Comparison of ENCODE assay signal across 18 mouse cellular contexts in the genomic region with DNA sequence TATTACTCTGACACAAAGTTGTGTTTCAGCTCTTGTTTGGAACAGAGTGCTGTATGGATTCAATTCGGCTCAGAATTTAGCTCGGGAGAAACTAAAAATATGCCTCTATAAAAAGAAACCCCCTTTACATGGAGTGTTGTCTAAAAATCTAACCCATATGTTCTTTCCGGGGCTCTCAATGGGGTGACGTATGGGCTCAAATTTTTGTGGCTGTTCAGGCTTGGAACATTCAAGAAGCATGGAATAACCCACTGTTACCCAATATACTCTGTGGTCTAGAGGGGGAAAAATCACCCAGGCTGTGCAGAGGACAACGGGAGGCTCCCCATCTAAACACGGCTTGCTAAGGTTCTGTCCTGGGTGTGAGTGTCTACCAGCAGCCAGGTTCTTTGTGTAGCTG.
"Had no signal": no experiment of that assay in that cellular context is flagged by ENCODE, and none has a peak within 500 bp of the region (broad histone marks: within the 10 kb centered on the region; RNA-seq: fewer than 3 reads in every experiment).

No protein-coding gene starts in this region.

- H3K9me3 ChIP-seq: kidney, embryonic 15.5 days; liver, embryonic 13.5 days; megakaryocyte, embryonic 14.5 days; midbrain, embryonic 10.5 days; midbrain, embryonic 13.5 days; neural tube, embryonic 13.5 days had no signal

- ATAC-seq: midbrain, embryonic 16.5 days had no signal

- H3K27me3 ChIP-seq: megakaryocyte, embryonic 14.5 days had no signal

- H3K9ac ChIP-seq: kidney, embryonic 15.5 days; liver, embryonic 13.5 days; midbrain, embryonic 13.5 days; neural tube, embryonic 13.5 days had no signal

- DNase-seq: kidney, adult 8-10 months; kidney, postnatal 10 days; kidney, postnatal 36 days; layer of hippocampus, postnatal 36 days; liver, embryonic 13.5 days; lung, adult 2 months; retina, postnatal 1 day; thymus, adult 18-20 months; thymus, postnatal 36 days had no signal

- H3K4me3 ChIP-seq: kidney, embryonic 15.5 days; left cerebral cortex, adult 2 months; liver, embryonic 13.5 days; midbrain, embryonic 10.5 days; midbrain, embryonic 13.5 days; myocyte; neural tube, embryonic 13.5 days had no signal

- H3K27ac ChIP-seq: kidney, embryonic 15.5 days; left cerebral cortex, adult 2 months; liver, embryonic 13.5 days; macrophage; midbrain, embryonic 10.5 days; midbrain, embryonic 13.5 days had no signal

- H3K4me2 ChIP-seq: kidney, embryonic 15.5 days; liver, embryonic 13.5 days; midbrain, embryonic 13.5 days; neural tube, embryonic 13.5 days had no signal

- H3K36me3 ChIP-seq: kidney, embryonic 15.5 days; liver, embryonic 13.5 days; midbrain, embryonic 10.5 days; midbrain, embryonic 13.5 days; neural tube, embryonic 13.5 days had no signal
